Mouse (Mus musculus): ENCODE results near the gene Zbtb7b. TPM values are rescaled to one million over a fixed set of nuclear protein-coding genes. Genes with fewer than 3 reads are reported as not detected.
A peak's percentile ranks its signal among the peaks of the same experiment; 100 is the strongest.

Zbtb7b gene
- polyA plus RNA-seq, 1 experiment from 2014 or later, result 0.77 TPM

DNA sequence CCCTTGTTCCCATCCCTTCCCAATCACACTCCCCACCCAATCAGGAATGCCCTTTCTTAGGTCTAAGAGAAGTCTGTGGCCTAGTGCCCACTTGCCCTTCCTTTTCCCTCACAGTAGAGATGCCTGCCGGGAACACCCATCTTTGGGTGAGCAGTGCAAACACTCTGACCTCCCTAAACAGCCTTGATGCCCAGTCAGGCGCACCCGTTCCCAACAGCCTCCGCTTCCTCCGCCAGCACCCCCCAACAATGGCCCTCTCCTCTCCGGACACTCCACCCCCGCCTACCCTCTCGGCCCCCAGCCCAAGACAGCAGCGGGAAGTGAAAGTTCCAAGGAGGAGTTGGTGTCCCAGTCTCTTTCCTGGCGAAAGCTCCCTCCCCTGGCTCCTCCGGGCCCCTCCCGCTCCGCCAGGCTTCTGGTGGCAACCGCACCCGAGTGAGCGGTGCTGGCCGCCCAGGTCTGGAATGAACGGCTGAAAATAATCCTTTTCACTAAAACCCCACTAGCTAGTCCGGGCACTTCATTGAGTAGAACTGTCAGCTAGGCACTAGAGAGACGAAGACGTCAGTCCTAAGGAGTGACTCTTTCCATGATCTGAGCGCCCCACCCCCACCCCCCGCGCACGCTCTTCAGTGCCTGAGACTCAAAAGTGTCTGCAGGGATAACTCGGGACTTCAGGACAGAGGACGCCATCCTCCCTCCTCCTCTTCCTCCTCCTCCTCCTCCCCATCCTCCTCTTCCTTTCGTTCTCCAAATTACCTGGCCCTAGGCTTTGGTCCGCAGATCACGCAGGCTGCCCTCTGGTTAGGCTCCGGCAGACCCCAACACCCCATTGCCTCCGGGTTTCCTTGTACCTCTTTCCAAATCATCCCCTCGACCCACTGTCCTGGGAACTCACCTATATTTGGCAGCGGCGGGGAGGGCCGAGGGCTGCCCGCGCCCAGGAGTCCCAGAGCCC is 45.4 kb downstream of the Zbtb7b start:
- H3K27me3 ChIP-seq (replicated peaks; ENCODE audit: control insufficient read depth, insufficient read depth, low read length), result no peaks in the 10 kb centered on the region
- under 1% methylated on average over 38 of the region's 38 CpGs for WGBS
- H3K9ac ChIP-seq (replicated peaks; ENCODE audit: low read depth, low read length), result peak overlapping the region; percentile 70
- H3K4me3 ChIP-seq (replicated peaks; ENCODE audit: low read length), result peak overlapping the region; percentile 69
- H3K36me3 ChIP-seq (ENCODE audit: control insufficient read depth, insufficient read depth), result no peaks in the 10 kb centered on the region; the same call in 1 of the 2 replicates
- H3K9me3 ChIP-seq (ENCODE audit: control insufficient read depth, low read length), result no peaks in the 10 kb centered on the region
- H3K4me2 ChIP-seq (ENCODE audit: low read length), result peak overlapping the region; percentile 97
- ATAC-seq, result peak; percentile 41
- H3K4me1 ChIP-seq (replicated peaks; ENCODE audit: control insufficient read depth, insufficient read depth, low read length), result peaks cover 12% of the 10 kb centered on the region; the same call in 1 of the 2 replicates
- peak overlapping the region; percentile 84; the same call in 1 of the 2 replicates for H3K27ac ChIP-seq (ENCODE audit: low read length)

DNA sequence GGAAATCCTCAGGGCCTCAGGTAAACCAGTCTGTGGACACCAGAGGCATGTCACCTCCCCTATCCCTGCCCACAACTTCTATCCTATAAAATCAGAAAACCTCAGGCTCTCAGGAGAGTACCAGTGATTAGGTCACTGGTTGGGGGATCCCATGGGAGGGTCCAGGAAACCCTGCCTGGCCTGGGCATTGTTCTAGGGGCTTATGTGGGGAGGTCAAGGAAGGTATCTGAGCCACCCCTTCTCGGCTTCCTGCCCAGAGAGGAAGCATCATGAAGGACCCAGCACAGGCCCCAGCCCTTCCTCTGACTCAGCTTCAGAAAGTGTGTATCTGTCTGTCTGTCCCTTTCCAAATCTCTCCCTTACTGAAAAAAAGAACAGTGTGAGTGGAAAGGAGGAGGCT is 46.7 kb downstream of the Zbtb7b start:
- Histone ChIP-seq H3K9ac (replicated peaks; ENCODE audit: low read depth, low read length) (no peak overlapping the region), H3K4me1 (replicated peaks; ENCODE audit: control insufficient read depth, insufficient read depth, low read length) (peaks cover 12% of the 10 kb centered on the region; the same call in 1 of the 2 replicates)

DNA sequence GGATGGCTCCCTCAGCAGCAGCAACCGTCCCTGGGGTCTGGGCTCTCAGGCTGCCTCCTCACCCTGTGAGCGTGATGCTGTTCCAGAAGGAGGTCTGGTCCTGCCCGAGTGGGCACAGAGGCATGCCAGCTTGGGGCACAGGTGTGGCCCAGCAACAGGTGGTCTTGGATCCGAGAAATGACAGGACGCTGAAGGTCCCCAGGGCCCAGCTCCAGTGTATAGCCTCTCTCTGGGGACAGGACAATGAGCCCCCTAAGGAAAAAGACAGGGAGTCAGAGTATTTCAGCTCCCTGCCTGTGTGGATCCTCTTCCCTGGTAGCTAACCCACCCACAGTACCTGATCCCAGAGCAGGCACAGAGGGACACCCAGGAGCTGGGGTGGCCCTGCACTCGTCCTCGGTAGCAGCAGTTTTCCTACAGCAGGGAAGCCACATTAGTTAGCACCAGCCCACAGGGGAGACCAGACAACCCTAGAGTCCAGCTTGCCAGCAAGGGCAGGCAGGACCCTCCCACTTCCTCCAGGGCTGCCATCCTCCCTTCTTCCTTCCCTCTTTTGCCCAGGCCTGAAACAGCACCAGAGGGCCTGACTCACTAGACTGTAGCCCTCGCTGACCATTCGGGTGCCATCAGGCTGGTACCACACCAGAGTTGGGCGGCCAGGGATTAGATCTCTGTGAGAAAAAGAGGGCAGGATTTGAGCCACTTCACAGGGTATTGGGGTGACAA is 47.6 kb downstream of the Zbtb7b start:
- H3K4me2 ChIP-seq (ENCODE audit: low read length), result no peak overlapping the region
- WGBS, result 85% methylated on average over 10 of the region's 10 CpGs
- no peak for ATAC-seq
- no peaks in the 10 kb centered on the region; the same call in 1 of the 2 replicates for H3K36me3 ChIP-seq (ENCODE audit: control insufficient read depth, insufficient read depth)
- no peak overlapping the region for H3K9ac ChIP-seq (replicated peaks; ENCODE audit: low read depth, low read length)
- H3K27ac ChIP-seq (ENCODE audit: low read length), result no peak overlapping the region
- no peak overlapping the region for H3K4me3 ChIP-seq (replicated peaks; ENCODE audit: low read length)
- H3K9me3 ChIP-seq (ENCODE audit: control insufficient read depth, low read length), result no peaks in the 10 kb centered on the region
- H3K27me3 ChIP-seq (replicated peaks; ENCODE audit: control insufficient read depth, insufficient read depth, low read length), result no peaks in the 10 kb centered on the region
- peaks cover 14% of the 10 kb centered on the region for H3K4me1 ChIP-seq (replicated peaks; ENCODE audit: control insufficient read depth, insufficient read depth, low read length)

More for the DNA sequence above, 46.7 kb downstream of the Zbtb7b start:
- H3K27me3 ChIP-seq (replicated peaks; ENCODE audit: control insufficient read depth, insufficient read depth, low read length), result no peaks in the 10 kb centered on the region
- no peak overlapping the region for H3K27ac ChIP-seq (ENCODE audit: low read length)
- no peak for ATAC-seq
- no peaks in the 10 kb centered on the region for H3K9me3 ChIP-seq (ENCODE audit: control insufficient read depth, low read length)
- H3K4me2 ChIP-seq (ENCODE audit: low read length), result no peak overlapping the region
- no peak overlapping the region for H3K4me3 ChIP-seq (replicated peaks; ENCODE audit: low read length)
- no peaks in the 10 kb centered on the region; the same call in 1 of the 2 replicates for H3K36me3 ChIP-seq (ENCODE audit: control insufficient read depth, insufficient read depth)
- WGBS, result 47% methylated on average over 1 of the region's 1 CpGs

DNA sequence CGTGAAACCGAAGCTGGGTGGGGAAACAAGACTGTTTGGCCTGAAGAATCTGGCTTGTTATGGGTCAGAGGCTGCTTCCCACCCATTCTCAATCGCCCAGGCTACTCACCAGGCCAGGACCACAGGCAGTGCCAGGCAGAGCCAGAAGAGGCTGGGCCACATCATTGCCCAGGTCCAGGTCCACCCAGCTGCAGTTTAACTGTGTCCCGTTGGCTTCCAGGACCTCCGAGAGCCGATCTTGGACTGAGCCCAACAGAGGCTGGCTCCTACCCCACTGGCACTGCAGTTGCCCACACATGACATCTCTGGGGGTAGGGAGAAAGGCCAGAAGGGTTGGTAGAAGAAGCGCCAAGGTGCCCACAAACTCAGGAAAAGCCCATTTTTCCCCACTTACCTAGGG is 51.3 kb downstream of the Zbtb7b start:
- H3K9me3 ChIP-seq (ENCODE audit: control insufficient read depth, low read length), result no peaks in the 10 kb centered on the region
- WGBS, result 76% methylated on average over 7 of the region's 7 CpGs
- ATAC-seq, result no peak
- H3K27ac ChIP-seq (ENCODE audit: low read length), result no peak overlapping the region
- H3K36me3 ChIP-seq (ENCODE audit: control insufficient read depth, insufficient read depth), result no peaks in the 10 kb centered on the region; the same call in 1 of the 2 replicates
- H3K4me2 ChIP-seq (ENCODE audit: low read length), result no peak overlapping the region
- no peak overlapping the region for H3K9ac ChIP-seq (replicated peaks; ENCODE audit: low read depth, low read length)
- H3K4me1 ChIP-seq (replicated peaks; ENCODE audit: control insufficient read depth, insufficient read depth, low read length), result peaks cover 28% of the 10 kb centered on the region
- H3K27me3 ChIP-seq (replicated peaks; ENCODE audit: control insufficient read depth, insufficient read depth, low read length), result no peaks in the 10 kb centered on the region
- H3K4me3 ChIP-seq (replicated peaks; ENCODE audit: low read length), result no peak overlapping the region

DNA sequence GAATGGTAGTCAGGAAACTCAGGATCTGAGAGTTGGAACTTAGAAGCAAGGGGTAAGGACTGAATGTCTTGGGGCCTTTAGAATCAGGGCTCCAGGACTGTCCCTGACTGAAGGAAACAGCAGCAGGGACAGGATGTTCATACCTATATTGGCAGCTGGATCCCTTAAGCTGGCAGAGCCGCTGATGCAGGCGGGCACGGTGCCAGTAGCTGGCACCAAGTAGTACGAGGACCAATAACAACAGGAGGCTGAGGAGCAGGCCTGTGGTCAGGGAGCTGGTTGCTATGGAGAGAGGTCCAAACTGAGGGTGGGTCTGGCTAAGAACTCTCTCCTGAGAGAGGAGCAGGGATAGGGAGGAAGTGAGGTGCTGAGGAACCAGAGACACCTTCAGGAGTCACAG is 52.8 kb downstream of the Zbtb7b start:
- Histone ChIP-seq H3K4me1 (replicated peaks; ENCODE audit: control insufficient read depth, insufficient read depth, low read length) (peaks cover 37% of the 10 kb centered on the region), H3K4me3 (replicated peaks; ENCODE audit: low read length) (no peak overlapping the region), H3K36me3 (ENCODE audit: control insufficient read depth, insufficient read depth) (no peaks in the 10 kb centered on the region; the same call in 1 of the 2 replicates), H3K9ac (replicated peaks; ENCODE audit: low read depth, low read length) (0 out of 2 replicates have a peak overlapping the region, but pooled peaks have one; percentile 8), H3K27me3 (replicated peaks; ENCODE audit: control insufficient read depth, insufficient read depth, low read length) (no peaks in the 10 kb centered on the region), H3K4me2 (ENCODE audit: low read length) (no peak overlapping the region), H3K27ac (ENCODE audit: low read length) (no peak overlapping the region), H3K9me3 (ENCODE audit: control insufficient read depth, low read length) (no peaks in the 10 kb centered on the region)
- no peak for ATAC-seq
- 59% methylated on average over 4 of the region's 4 CpGs for WGBS

DNA sequence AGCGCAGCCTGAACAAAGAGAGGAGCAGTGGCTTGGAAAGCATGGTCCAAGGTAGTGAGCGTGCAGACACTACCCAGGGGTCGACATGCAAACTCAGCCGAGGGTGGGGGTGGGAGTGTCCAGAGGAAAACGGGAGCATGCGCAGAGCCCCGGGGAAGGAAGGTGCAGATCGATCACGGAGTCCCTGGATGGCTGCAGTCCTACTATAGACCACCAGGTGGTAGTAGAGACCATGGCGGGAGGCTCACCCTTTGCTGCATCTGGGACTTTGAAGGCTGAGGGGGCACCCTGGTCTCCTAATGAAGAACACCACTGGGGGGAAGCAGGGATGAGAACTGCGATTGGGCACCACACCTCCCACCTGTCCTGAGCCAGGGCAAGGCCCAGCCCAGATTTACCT is 54.1 kb downstream of the Zbtb7b start:
- H3K4me3 ChIP-seq (replicated peaks; ENCODE audit: low read length), result peak overlapping the region; percentile 37
- ATAC-seq, result peak; percentile 46
- H3K27ac ChIP-seq (ENCODE audit: low read length), result no peak overlapping the region
- no peaks in the 10 kb centered on the region; the same call in 1 of the 2 replicates for H3K36me3 ChIP-seq (ENCODE audit: control insufficient read depth, insufficient read depth)
- H3K4me2 ChIP-seq (ENCODE audit: low read length), result peak overlapping the region; percentile 65
- H3K4me1 ChIP-seq (replicated peaks; ENCODE audit: control insufficient read depth, insufficient read depth, low read length), result peaks cover 50% of the 10 kb centered on the region
- no peaks in the 10 kb centered on the region for H3K9me3 ChIP-seq (ENCODE audit: control insufficient read depth, low read length)
- peak overlapping the region; percentile 54 for H3K9ac ChIP-seq (replicated peaks; ENCODE audit: low read depth, low read length)
- 3% methylated on average over 11 of the region's 11 CpGs for WGBS
- H3K27me3 ChIP-seq (replicated peaks; ENCODE audit: control insufficient read depth, insufficient read depth, low read length), result no peaks in the 10 kb centered on the region

DNA sequence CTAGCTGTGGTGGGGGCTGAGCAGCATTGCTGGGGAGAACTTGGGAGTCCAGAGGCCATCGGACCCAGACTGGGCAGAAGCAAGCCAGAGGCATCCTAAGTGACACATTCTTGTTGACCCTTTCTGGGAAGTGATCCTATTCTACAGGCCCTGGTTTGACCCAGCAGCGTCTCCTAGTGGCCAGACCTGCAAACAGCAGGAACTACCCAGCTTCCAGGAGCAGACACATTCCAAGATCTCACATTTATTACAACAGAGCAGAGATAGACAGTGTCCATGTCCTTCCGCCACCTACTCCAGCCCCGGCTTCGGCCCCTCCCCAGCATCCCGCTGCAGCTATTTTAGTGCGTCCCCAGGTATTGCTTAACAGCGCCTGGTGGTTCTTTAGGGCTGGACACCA is 55.2 kb downstream of the Zbtb7b start:
- no peak for ATAC-seq
- Histone ChIP-seq H3K27me3 (replicated peaks; ENCODE audit: control insufficient read depth, insufficient read depth, low read length) (no peaks in the 10 kb centered on the region), H3K4me1 (replicated peaks; ENCODE audit: control insufficient read depth, insufficient read depth, low read length) (peaks cover 50% of the 10 kb centered on the region), H3K27ac (ENCODE audit: low read length) (no peak overlapping the region), H3K36me3 (ENCODE audit: control insufficient read depth, insufficient read depth) (no peaks in the 10 kb centered on the region), H3K4me2 (ENCODE audit: low read length) (no peak overlapping the region), H3K9me3 (ENCODE audit: control insufficient read depth, low read length) (no peaks in the 10 kb centered on the region), H3K9ac (replicated peaks; ENCODE audit: low read depth, low read length) (no peak overlapping the region), H3K4me3 (replicated peaks; ENCODE audit: low read length) (no peak overlapping the region)
- 28% methylated on average over 8 of the region's 8 CpGs for WGBS

DNA sequence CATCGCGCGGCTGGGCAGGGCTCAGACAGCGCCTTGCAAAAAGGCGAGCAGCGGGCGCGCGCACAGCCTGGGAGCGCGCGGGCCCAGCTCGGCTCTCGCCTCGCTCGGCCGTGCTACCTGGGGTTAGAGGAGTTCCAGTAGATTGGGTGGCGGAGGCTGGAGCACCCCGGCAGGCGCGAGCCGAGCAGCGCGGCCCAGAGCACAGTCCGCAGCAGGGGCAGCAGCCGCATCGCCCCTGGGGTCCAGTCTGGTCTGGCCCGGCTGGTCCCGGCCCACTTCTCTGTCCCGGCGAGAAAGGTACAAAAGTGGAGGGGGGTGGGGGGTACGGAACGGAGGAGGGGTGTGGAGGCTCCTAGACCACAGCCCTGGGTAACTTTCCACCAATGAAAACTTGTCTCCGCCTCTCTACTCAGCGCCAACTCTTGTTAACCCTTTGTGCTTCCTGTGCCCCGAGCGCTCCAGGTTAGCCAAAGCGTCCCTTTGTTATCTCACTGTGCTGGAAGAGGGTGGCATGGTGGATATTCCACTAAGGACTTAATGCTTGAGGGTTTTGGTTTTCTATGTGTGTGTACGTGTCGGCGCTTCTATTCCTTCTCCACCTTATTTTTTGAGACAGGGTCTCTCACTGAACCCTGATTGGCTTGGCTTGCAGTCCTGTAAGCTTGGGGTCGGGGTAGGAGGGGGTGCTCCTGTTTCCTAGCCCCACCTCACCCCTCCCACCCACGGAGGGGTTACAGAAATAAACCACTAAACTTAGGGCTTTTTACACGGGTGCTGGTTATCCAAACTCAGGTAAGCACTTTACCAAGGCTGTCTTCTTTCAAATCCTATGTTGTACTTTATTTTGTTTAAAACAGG is 56.6 kb downstream of the Zbtb7b start, which contains the start of gene Efna4:
TSS of gene Efna4 (minus strand) at position 308 of the 858 bp plus-strand sequence.
- under 1% methylated on average over 44 of the region's 44 CpGs for WGBS
- Histone ChIP-seq H3K27ac (ENCODE audit: low read length) (peak within 1 kb of the TSS; percentile 83), H3K27me3 (replicated peaks; ENCODE audit: control insufficient read depth, insufficient read depth, low read length) (no peaks in the 10 kb centered on the region), H3K36me3 (ENCODE audit: control insufficient read depth, insufficient read depth) (no peaks in the 10 kb centered on the region), H3K9me3 (ENCODE audit: control insufficient read depth, low read length) (no peaks in the 10 kb centered on the region), H3K4me1 (replicated peaks; ENCODE audit: control insufficient read depth, insufficient read depth, low read length) (peaks cover 54% of the 10 kb centered on the region), H3K4me3 (replicated peaks; ENCODE audit: low read length) (peak within 1 kb of the TSS; percentile 84), H3K9ac (replicated peaks; ENCODE audit: low read depth, low read length) (peak within 1 kb of the TSS; percentile 86), H3K4me2 (ENCODE audit: low read length) (peak within 1 kb of the TSS; percentile 75)
- ATAC-seq, result peak; percentile 73

Measured in forebrain, embryonic 16.5 days (tissue).